ENCODE assay signal across 8 mouse cellular contexts in genomic region chr19:10525106-10525901, GRCm38 (mm10). TPM values are rescaled to one million over a fixed set of nuclear protein-coding genes. Genes with fewer than 3 reads are reported as not detected.
A peak's percentile ranks its signal among the peaks of the same experiment; 100 is the strongest.
DNase-seq lines count a peak whose midpoint lies in the region; ATAC-seq lines count a peak whose summit lies in the region.

Gene Cpsf7 (plus strand): TSS chr19:10525266.

- DNase-seq in adrenal gland, adult (ENCODE audit: inconsistent age in 2 of 2, low spot score in 1 of 2) = peak; percentile 92 to 97
- DNase-seq in embryo, embryonic 10.5 days (ENCODE audit: low spot score) = peak; percentile 96
- DNase-seq in gastrocnemius, postnatal 14 days = peak; percentile 93
- DNase-seq in left cerebral cortex, postnatal 10 days (ENCODE audit: extremely low spot score in 1 of 2, low spot score in 2 of 2) = peak; percentile 85 to 96
- DNase-seq in right cerebral cortex, postnatal 25 days = peak; percentile 87
- peak; percentile 87 to 91 for DNase-seq in urinary bladder, postnatal 4 days (ENCODE audit: low spot score in 2 of 2)

- ATAC-seq in inflammation-experienced regulatory T-cells, adult 6 months = peak; percentile 81
- ATAC-seq in megakaryocyte-erythroid progenitor cell, adult 5-6 weeks (replicated peaks; ENCODE audit: low FRiP score, low TSS enrichment, poor library complexity, severe bottlenecking) = peak; percentile 82

- intact Hi-C loops in gastrocnemius, postnatal 14 days (cut with DNase I; ENCODE audit: low total_unique reads) = no loop called here
- intact Hi-C loops in left cerebral cortex, postnatal 10 days (cut with DNase I) = no loop called here

RNA-seq across cellular contexts. Expression of gene Cpsf7, which starts in this region (rescaled TPM):
- 10 to 100 TPM; 17.0 to 21.0 TPM for total RNA-seq in gastrocnemius, postnatal 14 days (2021)
- polyA plus RNA-seq in inflammation-experienced regulatory T-cells, adult 6 months (2017; shearing (Covaris generic)) = 10 to 100 TPM; 44.3 to 78.6 (median 67.6) TPM
- 10 to 100 TPM; 70.4 to 75.8 TPM for total RNA-seq in left cerebral cortex, postnatal 10 days (2021)
- 98.2 and 112 TPM in 2 replicates for total RNA-seq in megakaryocyte-erythroid progenitor cell, adult 5-6 weeks (2014; fragmentation: Nextera tagmentation)
- 36.3 and 39.4 TPM in 2 replicates for total RNA-seq in megakaryocyte-erythroid progenitor cell, adult 5-6 weeks (2017)

Comparison
In these comparisons a context has a peak if more than half of its experiments do, and no peak if none do; other contexts are left out.
1. Peak in every context shown above with its lines: DNase-seq and ATAC-seq.